Mouse (Mus musculus) kidney, adult 2 months (tissue): ENCODE data around the gene Sh3rf1.

Experiments
- CTCF ChIP-seq: fragments of 200-500 bp; conservative IDR thresholded peaks from 2 replicates; pipeline ENCODE4 v1.5.1; 2011; ENCODE audit warnings: low read depth, mild to moderate bottlenecking, control low read depth, low read length, moderate library complexity, mixed read lengths; ENCODE audit not compliant: insufficient read depth, insufficient read length
- POLR2A ChIP-seq: fragments of 200-500 bp; IDR thresholded peaks from one replicate; pipeline ENCODE4 v1.6.1; 2011; ENCODE audit warnings: low read depth, low read length, control low read depth

GRCm38 (mm10) chr8:61373303-61373702, 149.6 kb downstream of the Sh3rf1 start:
- TF ChIP-seq CTCF (no peak), POLR2A (no peak)
